Mouse (Mus musculus) ES-Bruce4 (cell line): ENCODE data around the gene Apobec1. TPM values are rescaled to one million over a fixed set of nuclear protein-coding genes. Genes with fewer than 3 reads are reported as not detected.

Source experiments
- H3K27ac ChIP-seq: 2 replicates; pipeline ENCODE4 v1.5.1; 2012; ENCODE audit warnings: low read length, inconsistent platforms; ENCODE audit not compliant: insufficient read depth
- H3K27me3 ChIP-seq: 2 replicates; pipeline ENCODE4 v1.6.1; 2012; ENCODE audit warnings: mild to moderate bottlenecking, low read length, inconsistent platforms; ENCODE audit not compliant: control insufficient read depth, poor library complexity, insufficient read depth, severe bottlenecking
- H3K36me3 ChIP-seq: 2 replicates; pipeline ENCODE4 v1.6.1; 2012; ENCODE audit warnings: inconsistent platforms, mild to moderate bottlenecking, low read length, moderate library complexity; ENCODE audit not compliant: control insufficient read depth, poor library complexity, insufficient read depth, severe bottlenecking
- H3K4me1 ChIP-seq: one replicate; pipeline ENCODE4 v1.8.1; 2011; ENCODE audit warnings: low read length; ENCODE audit not compliant: control insufficient read depth, insufficient read depth
- H3K4me3 ChIP-seq: 2 replicates; pipeline ENCODE4 v1.5.1; 2011; ENCODE audit warnings: low read depth, mild to moderate bottlenecking, low read length
- H3K9ac ChIP-seq: 2 replicates; pipeline ENCODE4 v1.6.1; 2012; ENCODE audit warnings: low read depth, mild to moderate bottlenecking, inconsistent platforms; ENCODE audit not compliant: poor library complexity, severe bottlenecking
- H3K9me3 ChIP-seq: replicated peaks from 2 replicates; pipeline ENCODE4 v1.6.1; 2012; ENCODE audit warnings: mild to moderate bottlenecking, low read length, inconsistent platforms; ENCODE audit not compliant: control insufficient read depth, poor library complexity, insufficient read depth, severe bottlenecking
- CTCF ChIP-seq: IDR thresholded peaks from one replicate; pipeline ENCODE4 v1.8.1; 2011; ENCODE audit warnings: low read depth, low read length
- EP300 ChIP-seq: IDR thresholded peaks from 2 replicates; pipeline ENCODE4 v1.6.1; 2011; ENCODE audit warnings: low read depth, low read length; ENCODE audit not compliant: insufficient read depth
- POLR2A ChIP-seq: IDR thresholded peaks from one replicate; pipeline ENCODE4 v1.8.1; 2011; ENCODE audit warnings: low read length; ENCODE audit not compliant: insufficient read depth
- polyA plus RNA-seq: library from polyadenylated mRNA; stranded (reverse); fragments of >200 nt; gene quantifications from 2 replicates; pipeline ENCODE4 v1.2.4, GENCODE M21; 2011; ENCODE audit warnings: low read depth; ENCODE audit not compliant: missing spikeins, insufficient read depth, insufficient read length

Gene Apobec1
- polyA plus RNA-seq, 1 experiment, result 9.7 TPM

- Histone ChIP-seq H3K27ac (no peak overlapping the region), H3K4me1 (peaks cover 5% of the 10 kb centered on the region), H3K4me3 (no peak overlapping the region), H3K36me3 (no peaks in the 10 kb centered on the region), H3K27me3 (no peaks in the 10 kb centered on the region), H3K9me3 (no peaks in the 10 kb centered on the region), H3K9ac (no peak overlapping the region)
- no peak for TF ChIP-seq POLR2A
- TF ChIP-seq EP300, result no peak
- TF ChIP-seq CTCF, result no peak
Measured at GRCm38 (mm10) chr6:122561005-122561404, 41.2 kb downstream of the Apobec1 start.

- H3K4me3 ChIP-seq, result no peak overlapping the region
- H3K9ac ChIP-seq, result no peak overlapping the region
- TF ChIP-seq CTCF, result peak; percentile 70
- TF ChIP-seq POLR2A, result no peak
- no peak for TF ChIP-seq EP300
- H3K27ac ChIP-seq, result no peak overlapping the region
- no peaks in the 10 kb centered on the region for H3K9me3 ChIP-seq
- H3K27me3 ChIP-seq, result no peaks in the 10 kb centered on the region
- H3K4me1 ChIP-seq, result peaks cover 5% of the 10 kb centered on the region
- H3K36me3 ChIP-seq, result no peaks in the 10 kb centered on the region
Measured at GRCm38 (mm10) chr6:122560427-122560826, 41.8 kb downstream of the Apobec1 start.

- Histone ChIP-seq H3K4me1 (peaks cover 5% of the 10 kb centered on the region), H3K9ac (no peak overlapping the region), H3K9me3 (no peaks in the 10 kb centered on the region), H3K4me3 (no peak overlapping the region), H3K27me3 (no peaks in the 10 kb centered on the region), H3K36me3 (no peaks in the 10 kb centered on the region), H3K27ac (no peak overlapping the region)
- TF ChIP-seq EP300 (no peak), POLR2A (no peak), CTCF (peak; percentile 23)
Measured at GRCm38 (mm10) chr6:122556959-122557561, 45.2 kb downstream of the Apobec1 start.

GRCm38 (mm10) chr6:122555266-122555665 is 47.0 kb downstream of the Apobec1 start:
- no peak overlapping the region for H3K4me3 ChIP-seq
- H3K27ac ChIP-seq, result no peak overlapping the region
- H3K9ac ChIP-seq, result no peak overlapping the region
- H3K27me3 ChIP-seq, result no peaks in the 10 kb centered on the region
- no peaks in the 10 kb centered on the region for H3K36me3 ChIP-seq
- TF ChIP-seq CTCF, result no peak
- no peak for TF ChIP-seq POLR2A
- TF ChIP-seq EP300, result no peak
- H3K9me3 ChIP-seq, result no peaks in the 10 kb centered on the region
- no peaks in the 10 kb centered on the region for H3K4me1 ChIP-seq

GRCm38 (mm10) chr6:122554102-122554501 is 48.1 kb downstream of the Apobec1 start:
- no peaks in the 10 kb centered on the region for H3K4me1 ChIP-seq
- H3K4me3 ChIP-seq, result no peak overlapping the region
- no peaks in the 10 kb centered on the region for H3K9me3 ChIP-seq
- no peaks in the 10 kb centered on the region for H3K27me3 ChIP-seq
- no peak overlapping the region for H3K9ac ChIP-seq
- no peak for TF ChIP-seq POLR2A
- H3K36me3 ChIP-seq, result no peaks in the 10 kb centered on the region
- H3K27ac ChIP-seq, result no peak overlapping the region

- no peak within 1 kb of the TSS for H3K4me3 ChIP-seq
- no peaks in the 10 kb centered on the region for H3K27me3 ChIP-seq
- no peaks in the 10 kb centered on the region for H3K36me3 ChIP-seq
- no peaks in the 10 kb centered on the region for H3K4me1 ChIP-seq
- H3K9me3 ChIP-seq, result no peaks in the 10 kb centered on the region
- TF ChIP-seq EP300 (no peak), POLR2A (no peak), CTCF (no peak)
- no peak within 1 kb of the TSS for H3K27ac ChIP-seq
- no peak within 1 kb of the TSS for H3K9ac ChIP-seq
Measured at GRCm38 (mm10) chr6:122553606-122554005, 48.6 kb downstream of the Apobec1 start, which contains the start of gene Aicda. Gene Aicda, plus strand, starts transcription at chr6:122553801.
